Mouse (Mus musculus): ENCODE results near the gene Cabp4.
"Not testable (repeated sequence)": the region's sequence is repeated elsewhere in the genome, so short reads cannot be mapped to it uniquely, and the experiment has no call there.

The Cabp4 gene

GRCm38 (mm10) chr19:4147782-4148490 lies 4.1 kb upstream of the Cabp4 start:
- DNase-seq (ENCODE audit: low spot score in 2 of 2) = no peak

DNA sequence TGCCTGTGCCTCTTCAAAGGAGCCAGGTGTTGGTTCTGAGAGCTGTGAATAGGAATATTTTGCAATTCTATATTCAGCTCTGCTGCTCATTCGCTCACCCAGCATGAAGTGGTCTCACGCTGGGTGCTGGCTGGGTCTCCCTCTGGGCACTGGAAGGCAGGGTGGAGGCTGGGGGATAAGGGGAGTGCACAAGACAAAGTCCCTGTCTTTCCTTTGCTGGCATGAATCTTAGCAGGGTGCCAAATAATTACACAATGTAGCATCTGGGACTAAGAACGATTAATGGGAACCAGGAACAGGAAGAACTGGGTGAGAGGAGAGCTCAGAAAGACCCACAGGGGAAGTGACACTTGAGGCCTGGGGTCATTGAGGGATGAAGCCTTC lies 3.2 kb upstream of the Cabp4 start:
- DNase-seq (ENCODE audit: low spot score in 2 of 2) = no peak

DNA sequence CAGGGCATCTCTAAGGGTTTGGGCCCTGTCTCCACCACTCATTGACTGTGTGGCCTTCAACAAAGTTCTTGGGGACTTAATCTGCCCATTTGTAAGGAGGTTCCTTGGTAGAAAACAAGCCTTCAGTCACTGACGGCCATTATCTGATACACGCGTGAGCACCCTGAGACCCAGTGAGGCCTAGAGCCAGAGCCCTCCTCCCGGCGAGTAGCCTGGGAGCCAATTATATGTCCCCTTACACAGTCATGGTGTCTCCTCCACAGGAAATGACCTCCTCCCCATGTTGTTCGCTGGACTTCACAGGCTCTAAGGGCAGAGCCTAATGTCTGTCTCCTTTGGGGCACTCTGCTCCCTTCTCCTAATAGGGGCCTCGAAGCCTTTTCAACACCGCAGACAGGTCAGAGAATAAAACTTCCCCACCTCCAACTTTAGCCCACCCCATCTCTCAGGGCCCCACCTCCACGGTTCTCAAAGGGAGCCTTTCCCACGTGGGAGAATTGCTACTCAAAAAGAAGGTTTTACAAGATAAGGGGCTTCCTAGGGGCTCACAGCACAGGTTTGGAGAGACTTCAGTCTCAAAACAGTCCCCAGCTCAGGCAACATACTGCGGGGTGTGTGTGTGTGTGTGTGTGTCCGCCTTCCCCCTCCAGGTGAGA lies 2.7 kb upstream of the Cabp4 start:
- DNase-seq (ENCODE audit: low spot score in 2 of 2) = no peak

- no peak for DNase-seq (ENCODE audit: low spot score in 2 of 2)
These were observed 2.1 kb upstream of the Cabp4 start for GRCm38 (mm10) chr19:4145936-4146335.

GRCm38 (mm10) chr19:4144550-4145498 lies 991 bp upstream of the Cabp4 start:
- DNase-seq (ENCODE audit: low spot score in 2 of 2) = no peak

DNA sequence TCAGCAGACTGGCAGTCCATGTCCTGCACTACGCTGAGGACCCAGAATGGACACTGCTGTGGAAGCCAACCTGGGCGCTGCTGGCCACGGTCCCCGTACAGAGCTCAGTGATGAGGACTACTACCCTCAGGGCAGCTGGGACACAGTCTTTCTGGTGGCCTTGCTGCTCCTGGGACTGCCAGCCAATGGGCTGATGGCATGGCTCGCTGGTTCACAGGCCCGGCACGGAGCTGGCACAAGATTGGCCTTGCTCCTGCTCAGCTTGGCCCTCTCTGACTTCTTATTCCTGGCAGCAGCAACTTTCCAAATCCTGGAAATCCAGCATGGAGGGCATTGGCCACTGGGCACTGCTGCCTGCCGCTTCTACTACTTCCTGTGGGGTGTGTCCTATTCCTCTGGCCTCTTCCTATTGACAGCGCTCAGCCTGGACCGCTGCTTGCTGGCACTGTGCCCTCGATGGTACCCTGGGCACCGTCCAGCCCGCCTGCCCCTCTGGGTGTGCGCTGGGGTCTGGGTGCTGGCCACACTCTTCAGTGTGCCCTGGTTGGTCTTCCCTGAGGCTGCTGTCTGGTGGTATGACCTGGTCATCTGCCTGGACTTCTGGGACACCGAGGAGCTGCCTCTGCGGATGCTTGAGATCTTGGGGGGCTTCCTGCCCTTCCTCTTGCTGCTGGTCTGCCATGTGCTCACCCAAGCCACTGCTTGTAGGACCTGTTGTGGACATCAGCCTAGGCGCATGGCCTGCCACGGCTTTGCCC lies 1.2 kb downstream of the Cabp4 start:
- DNase-seq (ENCODE audit: low spot score in 2 of 2) = no peak

GRCm38 (mm10) chr19:4140147-4140546 lies 3.7 kb downstream of the Cabp4 start:
- no peak for DNase-seq (ENCODE audit: low spot score in 2 of 2)

DNA sequence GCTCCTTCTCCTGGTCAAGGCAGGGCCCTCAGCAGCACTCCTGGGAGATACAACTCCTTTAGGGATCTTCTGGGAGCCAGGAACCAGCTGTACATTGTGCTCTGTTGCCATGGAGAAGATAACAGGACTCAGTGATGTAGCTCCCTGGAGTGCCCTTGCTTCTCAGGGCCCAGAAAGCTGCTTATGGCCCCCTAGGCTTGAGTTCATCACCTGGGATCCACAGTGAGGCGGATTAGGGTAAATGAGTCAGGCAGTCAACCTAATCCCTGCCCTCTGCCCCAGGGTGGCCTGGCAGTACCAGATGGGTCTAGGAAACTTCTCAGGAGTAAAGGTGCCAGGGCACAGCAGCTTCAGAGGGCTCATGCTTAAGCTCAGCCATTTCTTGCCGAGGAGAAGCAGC lies 4.4 kb downstream of the Cabp4 start, which contains the start of gene Gpr152:
Gpr152 (plus strand) TSS at position 342 of the 400 bp plus-strand sequence.
- no peak for DNase-seq (ENCODE audit: low spot score in 2 of 2)

DNA sequence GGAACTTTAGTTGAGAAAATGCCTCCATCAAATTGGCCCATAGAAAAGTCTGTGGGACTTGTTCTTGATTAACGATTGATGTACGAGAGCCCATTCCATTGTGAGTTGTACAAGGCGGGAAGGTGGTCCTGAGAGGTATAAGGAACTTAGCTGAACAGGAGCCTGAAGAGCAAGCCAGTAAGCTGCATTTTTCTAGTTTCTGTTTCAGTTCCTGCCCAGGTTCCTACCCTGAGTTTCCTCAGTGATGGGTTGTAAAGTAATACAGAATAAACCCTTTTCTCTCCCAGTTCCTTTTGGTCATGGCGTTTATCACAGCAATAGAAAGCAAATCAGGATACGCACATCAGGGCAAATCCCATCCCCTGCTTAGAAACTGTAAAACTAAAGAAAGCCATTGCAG lies 5.9 kb downstream of the Cabp4 start:
- no peak for DNase-seq (ENCODE audit: low spot score in 2 of 2)

DNA sequence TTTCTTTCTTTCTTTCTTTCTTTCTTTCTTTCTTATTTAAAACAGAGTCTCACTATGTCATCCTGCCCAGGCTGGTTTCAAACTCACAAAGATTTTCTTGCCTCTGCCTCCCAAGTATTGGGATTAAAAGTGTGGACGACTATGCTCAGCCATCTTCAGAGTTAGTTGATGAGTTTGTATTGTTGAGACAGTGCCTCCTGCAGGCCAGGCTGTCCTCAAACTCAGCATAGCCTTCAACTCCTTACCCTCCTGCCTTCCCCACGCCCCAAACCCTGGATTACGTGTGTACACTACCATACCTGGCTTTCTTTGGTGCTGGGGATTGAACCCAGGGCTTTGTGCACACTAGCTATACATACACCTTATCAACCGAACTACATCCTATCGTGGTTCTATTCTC lies 7.4 kb downstream of the Cabp4 start:
- no peak for DNase-seq (ENCODE audit: low spot score in 2 of 2)

DNA sequence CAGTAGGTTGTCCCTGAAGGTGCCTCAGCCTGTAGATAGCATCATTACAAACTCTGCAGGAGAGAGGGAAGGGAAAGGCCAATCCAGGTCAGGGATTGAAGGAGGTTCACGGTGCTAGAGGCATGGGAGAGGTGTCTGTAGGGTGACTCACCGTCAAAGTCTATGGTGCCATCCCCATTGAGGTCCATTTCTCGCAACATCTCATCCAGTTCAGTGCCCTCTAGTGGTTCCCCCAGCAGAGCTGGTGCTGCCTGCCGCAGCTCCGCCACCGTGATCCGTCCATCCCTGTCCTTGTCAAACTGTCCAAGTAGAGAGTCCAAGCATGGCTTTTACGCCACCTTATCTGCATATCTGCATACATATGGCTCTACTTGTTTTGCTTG lies 7.9 kb downstream of the Cabp4 start:
- DNase-seq (ENCODE audit: low spot score in 2 of 2) = not testable (repeated sequence)

DNA sequence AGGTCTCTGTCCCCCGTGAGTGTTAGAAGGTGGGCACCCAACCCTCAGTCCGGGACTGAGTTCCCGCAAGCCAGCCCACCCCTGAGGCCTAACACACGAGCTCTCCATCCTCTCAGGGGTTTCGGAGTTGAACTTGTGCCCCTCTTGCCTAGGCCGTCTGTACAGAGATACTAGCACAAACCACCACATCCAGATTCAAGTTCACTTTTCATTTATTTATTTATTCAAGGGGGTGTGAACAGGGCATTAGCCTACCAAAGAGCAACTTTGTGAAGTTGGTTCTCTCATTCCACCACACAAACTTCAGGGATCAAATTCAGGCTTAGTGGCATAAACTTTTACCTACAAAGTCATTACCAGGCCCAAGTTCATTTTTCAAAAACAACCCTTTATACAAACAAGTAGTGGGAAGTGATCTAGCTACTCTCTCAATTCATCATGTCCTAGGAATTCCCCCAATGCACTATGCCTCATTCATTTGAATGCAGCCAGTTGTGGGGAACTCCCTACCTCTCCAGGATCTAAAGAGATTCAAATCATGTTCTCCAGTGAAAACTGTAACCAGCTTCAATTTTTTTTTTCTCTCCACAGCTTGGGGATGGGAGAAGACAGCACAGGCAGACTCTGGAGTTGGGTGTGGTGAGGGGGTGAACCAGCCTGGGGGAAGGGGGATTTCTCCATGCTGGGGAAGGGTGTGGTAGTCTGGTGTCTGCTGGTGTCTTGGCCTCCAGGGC lies 8.4 kb downstream of the Cabp4 start:
- DNase-seq (ENCODE audit: low spot score in 2 of 2) = not testable (repeated sequence)

DNA sequence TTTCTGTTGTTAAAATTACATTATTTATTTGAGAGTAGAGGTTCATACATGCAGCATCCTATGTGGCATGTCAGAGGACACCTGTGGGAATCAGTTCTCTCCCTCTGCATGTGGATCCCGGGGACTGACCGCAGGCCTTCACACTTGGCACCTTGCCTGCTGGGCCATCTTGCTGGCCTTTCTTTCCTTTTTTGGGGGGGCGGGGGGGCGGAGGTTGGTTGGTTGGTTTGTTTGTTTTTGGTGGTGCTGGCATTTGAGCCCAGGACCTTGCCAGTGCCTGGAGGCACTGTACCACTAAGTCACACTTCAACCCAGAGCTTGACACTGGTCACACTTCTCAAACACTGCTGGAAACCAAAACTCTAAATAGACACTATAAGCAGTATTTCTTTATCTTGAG lies 9.5 kb downstream of the Cabp4 start:
- DNase-seq (ENCODE audit: low spot score in 2 of 2) = no peak

DNA sequence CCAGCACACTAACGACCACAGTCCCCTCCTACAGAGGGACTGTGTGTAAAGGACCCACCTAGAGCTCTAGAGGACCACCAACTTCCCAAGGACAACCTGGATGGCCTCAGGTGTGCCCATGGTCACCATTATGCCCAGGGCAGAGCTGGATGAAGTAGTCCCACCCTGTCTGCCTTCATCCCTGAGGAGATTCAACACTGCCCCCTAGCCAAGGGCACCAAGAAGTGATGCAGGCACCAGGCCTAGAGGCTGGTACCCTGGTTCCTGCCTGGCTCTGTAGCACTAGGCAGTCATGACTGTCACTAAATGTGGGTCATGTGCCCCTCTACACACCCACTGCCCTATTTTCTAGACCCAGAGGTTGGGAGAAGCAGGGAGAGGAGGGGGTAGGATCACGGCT lies 12.1 kb downstream of the Cabp4 start:
- DNase-seq (ENCODE audit: low spot score in 2 of 2) = no peak

DNA sequence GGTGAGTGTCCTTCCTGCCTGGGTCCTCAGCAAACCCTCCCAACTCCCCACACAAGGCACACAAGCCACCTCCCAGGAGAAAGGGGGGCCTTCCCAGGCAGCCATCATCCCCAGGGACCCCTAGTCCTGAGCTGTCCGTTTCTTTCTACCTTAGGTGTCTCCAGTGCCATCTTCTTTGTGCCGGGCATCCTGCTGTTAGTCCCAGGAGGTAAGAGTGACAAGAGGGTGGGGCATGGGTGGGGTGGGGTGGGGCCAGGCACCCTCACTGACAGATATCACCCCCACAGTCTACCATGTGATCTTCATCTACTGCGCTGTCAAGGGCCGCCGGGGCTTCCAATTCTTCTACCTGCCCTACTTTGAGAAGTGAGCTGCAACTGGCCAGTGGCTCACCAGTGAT lies 12.8 kb downstream of the Cabp4 start:
- DNase-seq (ENCODE audit: low spot score in 2 of 2) = peak in 1 of 2 experiments; percentile 18

- no peak for DNase-seq (ENCODE audit: low spot score in 2 of 2)
These were observed 13.7 kb downstream of the Cabp4 start for GRCm38 (mm10) chr19:4130106-4130505.

GRCm38 (mm10) chr19:4129462-4129861 lies 14.4 kb downstream of the Cabp4 start:
- DNase-seq (ENCODE audit: low spot score in 2 of 2) = no peak

- no peak for DNase-seq (ENCODE audit: low spot score in 2 of 2)
These were observed 16.9 kb downstream of the Cabp4 start for GRCm38 (mm10) chr19:4126759-4127495.

- DNase-seq (ENCODE audit: low spot score in 2 of 2) = peak; percentile 93 to 98
These were observed 17.8 kb downstream of the Cabp4 start, which contains the start of gene Aip for GRCm38 (mm10) chr19:4125741-4126696. Aip (minus strand) TSS chr19:4125858.
